Mouse (Mus musculus): ENCODE measurements around the gene Lst1. TPM values are rescaled to one million over a fixed set of nuclear protein-coding genes. Genes with fewer than 3 reads are reported as not detected.

The Lst1 gene
- polyA plus RNA-seq, 1 experiment from 2014 or later, result 25.1 TPM

Small RNA genes within 50 kb of the gene (microRNA-seq; reads per million reads assigned to microRNA genes)
- not detected for gene Mir6973a
- gene Mir6974, result not detected

Other genes with a start within 250 kb of the Lst1 start
- 0.34 and 0.90 TPM in 2 replicates for gene Hspa1b, start 229.2 kb downstream of the Lst1 start, polyA plus RNA-seq (2015; fragmentation: Nextera tagmentation; extraction: Ambion mirVana)
- not detected in 2 replicates for gene Gm20481, start 218.5 kb downstream of the Lst1 start, polyA plus RNA-seq (2015; fragmentation: Nextera tagmentation; extraction: Ambion mirVana)
- 9.9 and 12.1 TPM in 2 replicates for gene Hspa1a, start 216.3 kb downstream of the Lst1 start, polyA plus RNA-seq (2015; fragmentation: Nextera tagmentation; extraction: Ambion mirVana)
- 0.49 and 0.89 TPM in 2 replicates for gene Hspa1l, start 215.7 kb downstream of the Lst1 start, polyA plus RNA-seq (2015; fragmentation: Nextera tagmentation; extraction: Ambion mirVana)
- gene Lsm2, start 206.6 kb downstream of the Lst1 start, polyA plus RNA-seq (2015; fragmentation: Nextera tagmentation; extraction: Ambion mirVana), result 175 and 182 TPM in 2 replicates
- gene Vars, start 187.5 kb downstream of the Lst1 start, polyA plus RNA-seq (2015; fragmentation: Nextera tagmentation; extraction: Ambion mirVana), result 119 and 124 TPM in 2 replicates
- 0.31 TPM in 2 replicates for gene Vwa7, start 171.9 kb downstream of the Lst1 start, polyA plus RNA-seq (2015; fragmentation: Nextera tagmentation; extraction: Ambion mirVana)
- gene Sapcd1, start 160.4 kb downstream of the Lst1 start, polyA plus RNA-seq (2015; fragmentation: Nextera tagmentation; extraction: Ambion mirVana), result 13.2 and 14.8 TPM in 2 replicates
- 3.8 and 4.8 TPM in 2 replicates for gene Msh5, start 141.7 kb downstream of the Lst1 start, polyA plus RNA-seq (2015; fragmentation: Nextera tagmentation; extraction: Ambion mirVana)
- 361 and 363 TPM in 2 replicates for gene Clic1, start 138.5 kb downstream of the Lst1 start, polyA plus RNA-seq (2015; fragmentation: Nextera tagmentation; extraction: Ambion mirVana)
- 210 and 216 TPM in 2 replicates for gene Ddah2, start 129.4 kb downstream of the Lst1 start, polyA plus RNA-seq (2015; fragmentation: Nextera tagmentation; extraction: Ambion mirVana)
- 6.2 and 17.2 TPM in 2 replicates for gene Ly6g6c, start 123.1 kb downstream of the Lst1 start, polyA plus RNA-seq (2015; fragmentation: Nextera tagmentation; extraction: Ambion mirVana)
- gene Mpig6b, start 122.3 kb downstream of the Lst1 start, polyA plus RNA-seq (2015; fragmentation: Nextera tagmentation; extraction: Ambion mirVana), result 0.44 and 0.73 TPM in 2 replicates
- 9.4 and 16.8 TPM in 2 replicates for gene Ly6g6e, start 111.5 kb downstream of the Lst1 start, polyA plus RNA-seq (2015; fragmentation: Nextera tagmentation; extraction: Ambion mirVana)
- gene Ly6g6d, start 110.4 kb downstream of the Lst1 start, polyA plus RNA-seq (2015; fragmentation: Nextera tagmentation; extraction: Ambion mirVana), result 3.6 and 4.4 TPM in 2 replicates
- 0.15 and 0.41 TPM in 2 replicates for gene Ly6g6f, start 102.8 kb downstream of the Lst1 start, polyA plus RNA-seq (2015; fragmentation: Nextera tagmentation; extraction: Ambion mirVana)
- 92.0 and 97.8 TPM in 2 replicates for gene Abhd16a, start 99.2 kb downstream of the Lst1 start, polyA plus RNA-seq (2015; fragmentation: Nextera tagmentation; extraction: Ambion mirVana)
- gene Ly6g5c, start 80.2 kb downstream of the Lst1 start, polyA plus RNA-seq (2015; fragmentation: Nextera tagmentation; extraction: Ambion mirVana), result not detected in 2 replicates
- 0.69 and 0.85 TPM in 2 replicates for gene Ly6g5b, start 73.0 kb downstream of the Lst1 start, polyA plus RNA-seq (2015; fragmentation: Nextera tagmentation; extraction: Ambion mirVana)
- 17.4 and 19.1 TPM in 2 replicates for gene Gpank1, start 67.0 kb downstream of the Lst1 start, polyA plus RNA-seq (2015; fragmentation: Nextera tagmentation; extraction: Ambion mirVana)
- gene Csnk2b, start 66.4 kb downstream of the Lst1 start, polyA plus RNA-seq (2015; fragmentation: Nextera tagmentation; extraction: Ambion mirVana), result 251 and 262 TPM in 2 replicates
- 11.9 and 12.2 TPM in 2 replicates for gene D17H6S53E, start 62.1 kb downstream of the Lst1 start, polyA plus RNA-seq (2015; fragmentation: Nextera tagmentation; extraction: Ambion mirVana)
- 21.2 and 47.5 TPM in 2 replicates for gene Apom, start 56.4 kb downstream of the Lst1 start, polyA plus RNA-seq (2015; fragmentation: Nextera tagmentation; extraction: Ambion mirVana)
- 42.2 and 48.0 TPM in 2 replicates for gene Bag6, start 53.3 kb downstream of the Lst1 start, polyA plus RNA-seq (2015; fragmentation: Nextera tagmentation; extraction: Ambion mirVana)
- gene Prrc2a, start 23.5 kb downstream of the Lst1 start, polyA plus RNA-seq (2015; fragmentation: Nextera tagmentation; extraction: Ambion mirVana), result 148 and 172 TPM in 2 replicates
- gene Aif1, start 12.4 kb downstream of the Lst1 start, polyA plus RNA-seq (2015; fragmentation: Nextera tagmentation; extraction: Ambion mirVana), result 18.7 and 21.9 TPM in 2 replicates
- 3.7 and 5.5 TPM in 2 replicates for gene Ltb, start 6.0 kb upstream of the Lst1 start, polyA plus RNA-seq (2015; fragmentation: Nextera tagmentation; extraction: Ambion mirVana)
- 0.18 and 0.28 TPM in 2 replicates for gene Tnf, start 13.6 kb upstream of the Lst1 start, polyA plus RNA-seq (2015; fragmentation: Nextera tagmentation; extraction: Ambion mirVana)
- gene Lta, start 16.9 kb upstream of the Lst1 start, polyA plus RNA-seq (2015; fragmentation: Nextera tagmentation; extraction: Ambion mirVana), result 0.77 and 0.83 TPM in 2 replicates
- gene Gm16181, start 32.4 kb upstream of the Lst1 start, polyA plus RNA-seq (2015; fragmentation: Nextera tagmentation; extraction: Ambion mirVana), result 0.86 TPM in 1 of 2 replicates, not detected in the other
- gene Atp6v1g2, start 45.2 kb upstream of the Lst1 start, polyA plus RNA-seq (2015; fragmentation: Nextera tagmentation; extraction: Ambion mirVana), result 5.1 and 5.9 TPM in 2 replicates
- 12.5 and 14.1 TPM in 2 replicates for gene Nfkbil1, start 47.4 kb upstream of the Lst1 start, polyA plus RNA-seq (2015; fragmentation: Nextera tagmentation; extraction: Ambion mirVana)
- gene Ddx39b, start 53.3 kb upstream of the Lst1 start, polyA plus RNA-seq (2015; fragmentation: Nextera tagmentation; extraction: Ambion mirVana), result 361 and 392 TPM in 2 replicates
- 135 and 148 TPM in 2 replicates for gene H2-D1, start 74.3 kb upstream of the Lst1 start, polyA plus RNA-seq (2015; fragmentation: Nextera tagmentation; extraction: Ambion mirVana)
- gene H2-Q1, start 132.0 kb upstream of the Lst1 start, polyA plus RNA-seq (2015; fragmentation: Nextera tagmentation; extraction: Ambion mirVana), result 0.92 and 1.4 TPM in 2 replicates
- 15.1 and 21.0 TPM in 2 replicates for gene H2-Q2, start 153.8 kb upstream of the Lst1 start, polyA plus RNA-seq (2015; fragmentation: Nextera tagmentation; extraction: Ambion mirVana)
- 4.8 and 4.9 TPM in 2 replicates for gene H2-Q4, start 191.2 kb upstream of the Lst1 start, polyA plus RNA-seq (2015; fragmentation: Nextera tagmentation; extraction: Ambion mirVana)
- 1.3 and 1.7 TPM in 2 replicates for gene H2-Q6, start 236.4 kb upstream of the Lst1 start, polyA plus RNA-seq (2015; fragmentation: Nextera tagmentation; extraction: Ambion mirVana)

Data from stomach, embryonic 15.5 days (tissue).